Mouse (Mus musculus) left cerebral cortex, adult 8-10 months (tissue): Measurements from ENCODE around the gene Guca2b. TPM values are rescaled to one million over a fixed set of nuclear protein-coding genes. Genes with fewer than 3 reads are reported as not detected.

Experiments
- DNase-seq, 2 experiments: peaks; one replicate each; pipeline ENCODE4 v3.0.0; 2022; ENCODE audit warnings: low spot score in 2 of 2
- total RNA-seq, 4 experiments: library from RNA; stranded (reverse); gene quantifications; 2 replicates each; pipeline ENCODE4 v1.2.4; 2022

Gene Guca2b
- not detected for total RNA-seq

DNA sequence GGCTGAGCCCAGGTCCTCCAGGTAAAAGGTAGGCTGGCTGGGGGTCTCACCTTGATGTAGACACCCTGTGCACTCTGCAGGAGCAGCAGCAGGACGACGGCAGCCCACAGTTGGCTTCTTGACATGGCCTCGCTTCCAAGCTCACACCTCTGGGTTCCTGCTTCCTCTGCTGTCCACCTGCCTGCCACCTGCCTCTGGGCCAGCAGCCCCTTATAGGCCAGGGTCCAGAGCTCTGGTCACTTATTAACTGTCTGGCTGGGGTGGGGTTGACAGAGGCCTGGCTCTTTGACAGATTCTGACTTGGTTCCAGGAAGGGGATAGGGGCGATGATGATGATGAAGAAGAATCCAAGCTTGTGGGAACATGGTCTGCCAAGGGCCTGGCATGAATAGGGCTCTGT, at the start of gene Guca2b:
Gene Guca2b (minus strand): TSS at position 224 of the 400 bp plus-strand sequence.
- DNase-seq = no peak

DNA sequence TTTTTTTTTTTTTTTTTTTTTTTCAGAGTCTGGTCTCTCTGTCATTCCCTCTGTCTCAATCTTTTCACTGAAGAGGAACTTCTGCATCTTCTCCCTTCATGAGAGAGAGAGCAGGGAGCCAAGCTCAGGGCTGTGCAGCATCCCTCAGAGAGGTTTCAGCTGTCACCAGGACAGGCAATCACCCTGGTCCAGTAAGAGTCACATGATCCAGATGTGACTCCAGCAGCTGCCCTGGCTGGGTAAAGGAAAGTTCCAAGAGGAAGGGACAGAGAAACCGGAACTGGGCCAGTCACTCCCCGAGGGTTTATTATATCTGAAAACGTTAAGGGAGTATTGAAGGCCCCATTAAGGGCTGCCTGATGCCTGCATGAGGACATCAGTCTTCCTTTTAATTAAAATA, 49.0 kb upstream of the Guca2b start:
- DNase-seq = no peak

DNA sequence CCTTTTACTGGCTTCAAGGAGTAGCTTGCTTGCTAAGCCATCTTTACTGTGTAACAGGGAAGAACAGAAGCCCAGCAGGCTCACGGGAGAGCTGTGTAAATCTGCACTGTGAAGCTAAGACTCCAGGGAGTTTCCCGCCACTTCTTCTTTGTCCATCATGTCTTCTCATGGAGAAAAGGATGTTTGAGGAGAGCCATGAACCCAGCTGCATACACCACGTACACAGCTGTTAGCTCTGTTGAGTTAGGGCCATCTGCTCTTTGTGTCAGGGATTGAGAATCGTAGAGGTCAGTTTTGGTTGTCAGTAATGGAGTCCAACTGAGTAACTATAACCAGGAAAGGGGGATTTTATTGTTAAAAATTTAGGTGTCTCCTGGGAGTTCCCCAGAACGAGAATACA, 48.6 kb upstream of the Guca2b start:
- no peak for DNase-seq

DNA sequence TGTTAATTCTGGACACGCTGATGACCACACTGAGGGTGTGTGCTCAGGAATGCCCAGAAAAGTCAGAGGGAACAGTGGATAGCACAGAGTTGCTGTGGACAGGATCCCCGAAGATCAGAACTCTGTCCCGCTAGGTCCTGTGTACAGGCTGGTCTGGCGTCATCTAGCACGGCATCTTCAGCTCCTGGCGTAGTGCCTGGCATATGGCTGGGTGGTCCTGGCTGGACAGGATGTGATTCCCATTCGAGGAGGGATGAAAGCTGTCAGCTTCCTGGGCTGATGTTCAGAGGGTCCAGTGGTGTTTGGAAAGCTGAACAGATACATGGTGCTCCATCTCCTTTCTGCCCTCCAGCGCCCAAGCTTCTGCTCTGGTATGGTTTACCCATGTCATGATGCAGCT, 45.2 kb upstream of the Guca2b start:
- DNase-seq = no peak

DNA sequence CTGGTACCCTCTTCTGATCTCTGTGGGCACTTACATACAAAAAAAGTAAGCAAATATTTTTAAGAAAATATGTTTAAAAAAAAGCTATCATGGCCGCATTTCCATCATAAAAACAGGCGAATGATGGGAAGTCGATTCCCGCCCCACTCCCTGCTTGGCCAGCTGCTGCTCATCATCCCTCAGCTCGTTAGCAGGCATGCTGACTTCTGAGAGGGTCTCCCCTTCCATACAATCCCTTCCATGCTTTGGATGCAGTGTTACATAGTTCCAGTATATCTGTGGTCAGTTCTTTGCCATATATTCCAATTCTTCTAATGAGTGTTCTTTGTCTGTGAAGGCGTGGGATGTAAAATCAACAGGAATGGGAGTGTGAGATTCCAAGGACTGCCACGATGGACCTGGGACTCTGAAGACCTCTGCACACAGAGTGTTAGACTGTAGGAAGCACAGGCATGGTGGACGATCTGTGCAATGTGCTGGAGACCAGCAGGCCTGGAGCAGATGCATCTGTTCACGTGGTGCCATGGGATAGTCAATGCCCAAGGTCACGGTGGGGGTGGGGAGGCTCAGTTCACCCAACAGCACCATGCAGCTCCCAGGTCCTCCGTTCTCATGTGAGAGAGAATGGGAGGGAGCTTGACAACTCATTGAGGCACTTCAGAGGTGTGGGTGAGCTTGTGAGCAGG, 42.7 kb upstream of the Guca2b start:
- DNase-seq = no peak

DNA sequence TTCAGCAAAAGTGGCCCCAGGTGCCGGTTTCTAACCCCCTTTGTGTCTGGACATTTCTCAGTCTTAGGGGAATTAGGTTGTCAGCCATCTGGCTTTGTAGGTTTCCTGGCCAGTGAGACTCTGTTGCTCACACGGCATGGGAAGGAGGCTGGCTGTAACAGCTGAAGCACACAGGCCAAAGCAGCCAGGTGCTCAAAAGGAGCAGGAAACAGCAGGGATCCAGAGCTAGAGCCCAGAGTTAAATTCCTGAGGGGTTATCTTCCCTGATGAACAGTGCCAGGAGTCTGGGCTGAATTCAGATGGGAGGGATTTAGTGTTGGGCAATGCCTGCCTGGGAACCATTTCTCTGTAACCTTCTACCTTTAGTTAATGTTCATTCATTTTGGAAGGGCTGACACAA, 39.6 kb upstream of the Guca2b start:
- no peak for DNase-seq

DNA sequence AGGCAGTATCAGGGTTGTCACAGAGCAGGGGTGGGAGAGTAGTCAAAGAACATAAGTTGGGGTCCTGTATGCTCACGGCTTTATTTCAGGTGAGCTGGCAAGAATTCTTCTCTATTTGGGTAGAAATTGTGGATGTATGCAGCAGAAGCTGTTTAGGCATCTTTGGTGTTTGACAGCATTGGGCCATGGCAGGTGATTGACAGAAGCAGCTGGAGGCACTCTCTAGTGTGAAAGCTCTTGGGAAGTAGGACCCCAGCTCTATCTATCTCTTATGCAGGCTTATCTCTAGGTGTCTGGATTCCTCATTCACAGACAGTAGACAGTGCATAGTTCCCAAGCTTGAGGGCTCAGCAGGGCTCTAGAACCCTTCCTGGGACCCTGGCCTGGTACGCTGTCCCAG, 27.0 kb upstream of the Guca2b start:
- no peak for DNase-seq

DNA sequence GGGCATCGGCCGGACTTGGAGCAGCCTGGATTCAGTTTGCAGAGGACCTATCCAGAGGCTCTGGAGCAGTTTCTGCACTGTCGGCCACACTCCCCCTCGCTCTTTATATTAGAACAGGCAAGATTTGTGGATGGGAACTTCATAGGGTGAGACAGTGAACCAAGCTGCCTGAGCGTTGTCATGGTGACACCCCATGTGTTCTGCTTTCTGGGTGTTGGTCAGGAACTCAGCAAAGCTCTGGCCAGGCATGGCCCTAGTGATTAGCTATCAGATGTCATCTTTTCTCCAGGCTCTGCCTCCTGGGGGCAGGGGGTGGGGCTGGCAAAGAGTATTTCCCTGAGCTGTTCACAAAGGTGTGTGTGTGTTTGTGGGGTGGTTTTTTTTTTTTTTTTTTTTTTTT, 23.8 kb upstream of the Guca2b start:
- DNase-seq = no peak

DNA sequence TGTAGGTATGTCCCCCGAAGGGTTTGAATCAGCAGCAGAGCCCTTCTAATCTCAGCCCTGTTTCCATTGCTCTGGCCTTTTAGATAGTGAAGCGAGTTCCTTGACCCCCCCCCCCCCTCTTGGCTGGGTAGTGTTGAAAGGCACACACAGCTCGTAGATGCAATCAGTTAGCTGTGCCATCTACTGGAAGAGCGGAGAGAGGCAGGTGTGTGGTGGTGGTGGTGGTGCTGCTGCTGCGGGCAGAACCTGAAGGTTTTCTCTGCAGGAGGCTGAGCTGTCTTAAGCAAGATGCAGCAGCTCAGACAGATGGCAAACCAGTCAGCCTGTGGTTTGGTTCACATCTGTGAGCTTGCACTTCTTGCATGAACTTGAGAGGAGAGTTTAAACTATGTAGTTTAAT, 13.9 kb upstream of the Guca2b start:
- DNase-seq = no peak

DNA sequence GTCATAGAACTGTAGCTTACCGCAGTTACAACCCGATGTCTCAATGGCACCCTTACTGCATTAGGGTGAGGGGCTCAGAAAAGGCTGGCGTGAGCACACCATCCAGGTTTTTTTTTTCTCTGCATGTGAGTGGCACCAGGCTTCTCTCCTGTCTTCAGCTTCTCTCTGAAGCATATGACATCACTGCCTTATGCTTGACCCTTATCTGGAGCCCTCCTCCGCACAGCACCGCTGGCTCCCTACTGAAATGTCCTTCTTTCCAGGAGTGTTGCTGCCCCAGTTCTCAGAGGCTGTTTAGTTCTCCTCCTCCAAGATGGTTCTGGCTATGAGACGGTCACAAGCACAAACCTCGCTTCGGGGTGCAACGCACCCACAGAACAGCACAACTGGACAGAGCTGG, 12.4 kb upstream of the Guca2b start:
- DNase-seq = no peak

DNA sequence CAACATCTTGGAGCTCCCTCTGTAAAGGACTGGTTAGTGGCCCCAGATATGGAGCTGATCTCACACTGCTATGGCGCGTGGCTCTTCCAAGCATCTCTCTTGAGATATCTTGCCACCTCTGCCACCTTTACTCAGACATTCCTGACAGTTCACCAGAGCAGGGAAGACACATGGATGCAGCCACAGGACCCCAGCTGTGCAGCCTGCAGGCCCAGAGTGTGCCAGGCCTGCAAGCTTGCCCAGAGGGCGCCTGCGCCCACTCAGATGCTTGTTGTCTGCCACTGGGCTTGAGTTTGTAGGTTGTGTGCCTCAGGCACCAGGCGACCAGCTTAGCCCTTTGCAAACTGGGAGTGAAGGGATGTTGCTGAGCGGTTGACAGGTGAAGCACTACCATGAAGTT, 12.0 kb upstream of the Guca2b start:
- DNase-seq = no peak

DNA sequence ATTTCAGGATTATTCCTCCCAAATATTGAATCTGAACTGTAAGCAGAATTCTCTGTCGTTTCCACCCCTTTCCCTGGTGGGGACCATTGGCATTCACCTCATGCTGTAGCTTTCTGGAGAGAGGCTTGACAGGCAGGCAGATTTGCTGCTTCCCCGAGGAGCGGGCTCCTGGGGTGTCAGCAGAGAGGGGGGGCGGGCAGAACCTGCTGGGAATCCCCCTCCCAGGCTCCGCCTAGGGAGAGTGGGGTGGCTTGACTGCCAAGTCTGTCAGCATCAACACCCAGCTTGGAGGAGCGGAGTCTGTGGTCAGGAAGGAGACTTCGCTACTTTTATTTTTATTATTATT, 11.4 kb upstream of the Guca2b start:
- DNase-seq = no peak

DNA sequence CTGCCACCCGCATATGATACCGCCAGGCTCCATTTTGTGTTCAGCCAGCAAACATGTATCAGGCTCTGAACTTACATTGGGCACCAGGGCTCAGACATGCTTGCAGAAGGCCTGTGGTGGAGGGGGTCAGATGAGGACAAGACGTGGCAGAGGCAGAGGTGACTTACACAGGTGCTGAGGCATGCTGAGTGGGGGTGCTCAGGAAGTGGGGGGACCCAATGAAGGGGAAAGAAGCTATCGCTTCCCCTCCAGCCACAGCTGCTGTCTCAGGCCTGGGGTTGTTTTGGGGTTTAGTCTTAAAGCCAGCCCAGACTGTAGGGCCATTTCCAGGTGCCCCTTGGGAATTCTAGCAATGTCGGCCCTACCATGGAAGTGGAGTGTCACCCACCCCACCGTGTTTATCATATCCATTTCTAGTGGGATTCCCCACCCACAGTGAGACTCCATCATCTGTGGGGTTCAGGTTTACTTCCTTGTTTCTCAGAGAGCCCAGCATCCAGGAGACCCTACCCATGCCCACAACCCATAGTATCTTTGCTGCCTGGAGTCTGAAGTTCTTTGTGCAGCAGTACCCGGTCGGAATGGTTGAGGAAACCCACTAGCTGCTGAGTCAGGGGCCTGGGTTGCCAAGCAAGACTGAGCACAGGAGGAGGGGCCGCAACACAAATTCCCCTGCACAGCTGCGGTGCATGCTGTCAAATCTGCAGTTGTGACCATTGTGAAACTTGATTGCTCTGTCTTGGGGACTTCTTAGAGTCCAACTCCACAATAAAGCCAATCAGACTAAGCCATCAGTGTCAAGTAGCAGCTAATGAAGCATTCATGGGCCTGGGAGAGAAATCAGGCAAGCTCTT, 10.8 kb upstream of the Guca2b start:
- DNase-seq = no peak

DNA sequence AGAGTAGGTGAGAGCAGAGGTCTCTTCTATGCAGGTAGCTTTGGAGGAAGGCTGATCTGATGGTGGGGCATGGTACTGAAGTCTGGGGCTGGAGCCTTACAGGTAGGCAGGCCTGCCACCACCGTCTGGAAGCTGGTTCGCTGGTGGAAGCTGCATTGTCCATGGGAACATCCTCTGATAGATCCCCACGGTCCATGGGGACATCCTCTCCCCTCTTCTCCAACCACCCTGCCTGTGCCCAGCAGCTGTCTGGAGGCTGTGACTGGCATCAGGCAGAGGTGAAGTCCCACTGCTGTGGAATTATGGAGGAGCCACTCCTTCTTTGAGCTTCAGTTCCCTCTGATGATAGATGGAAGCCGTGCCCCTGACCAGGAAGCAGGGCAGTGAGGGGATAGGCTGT, 9.8 kb upstream of the Guca2b start:
- no peak for DNase-seq

DNA sequence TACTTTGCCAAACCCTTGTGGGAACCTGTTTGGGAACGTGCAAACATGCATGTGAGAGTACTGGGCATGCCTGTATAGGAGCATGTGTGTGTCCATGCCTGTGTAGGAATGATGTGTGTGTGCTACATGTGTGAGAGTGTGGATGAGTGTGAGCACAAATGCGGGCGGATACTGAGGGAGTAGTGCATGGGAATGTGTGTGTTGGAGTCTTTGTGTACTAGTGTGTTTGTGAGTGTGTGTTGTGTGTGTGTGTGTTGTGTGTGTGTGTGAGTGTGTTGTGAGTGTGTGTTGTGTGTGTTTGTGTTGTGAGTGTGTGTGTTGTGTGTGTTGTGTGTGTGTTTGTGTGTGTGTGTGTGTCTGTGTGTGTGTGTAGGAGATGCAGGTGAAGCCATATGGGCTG, 9.4 kb upstream of the Guca2b start:
- DNase-seq = no peak

DNA sequence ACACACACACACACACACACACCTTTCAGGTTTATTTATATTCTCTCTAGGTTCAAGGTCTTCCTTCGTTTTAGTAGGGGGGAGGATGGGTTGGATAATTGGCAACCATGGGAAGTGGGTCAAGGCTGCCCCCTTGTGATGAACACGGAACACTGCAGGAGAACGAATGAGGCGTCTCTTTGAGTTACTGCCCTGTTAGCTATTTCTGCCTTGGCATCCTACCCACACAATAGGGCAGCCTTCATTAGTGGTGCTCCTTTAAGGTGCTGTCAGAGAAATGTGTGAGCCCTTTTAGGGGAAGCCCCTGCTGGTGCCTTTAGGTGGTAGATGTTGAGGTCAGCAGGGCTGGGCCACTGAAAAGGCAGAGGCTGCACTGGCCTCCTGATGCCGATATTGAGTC, 8.7 kb upstream of the Guca2b start:
- no peak for DNase-seq

DNA sequence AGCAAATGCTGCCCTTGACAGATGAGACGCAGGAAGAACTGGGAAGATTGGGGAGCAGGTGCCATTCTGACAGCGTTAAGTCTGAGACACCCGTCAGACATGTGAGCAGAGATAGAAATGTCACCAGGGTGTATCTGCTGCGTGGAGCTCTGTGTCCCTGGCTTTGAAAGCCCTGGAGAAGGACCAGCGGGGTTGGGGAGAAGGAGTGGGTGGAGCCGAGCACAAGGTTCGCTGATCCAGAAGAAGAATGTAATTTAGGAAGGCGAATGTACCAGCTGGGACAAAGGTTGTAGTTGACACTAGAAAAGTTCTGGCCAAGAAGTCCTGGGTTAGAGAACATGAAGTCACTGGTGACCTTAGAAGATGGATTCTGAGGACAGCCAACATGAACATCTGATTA, 7.4 kb upstream of the Guca2b start:
- DNase-seq = no peak

DNA sequence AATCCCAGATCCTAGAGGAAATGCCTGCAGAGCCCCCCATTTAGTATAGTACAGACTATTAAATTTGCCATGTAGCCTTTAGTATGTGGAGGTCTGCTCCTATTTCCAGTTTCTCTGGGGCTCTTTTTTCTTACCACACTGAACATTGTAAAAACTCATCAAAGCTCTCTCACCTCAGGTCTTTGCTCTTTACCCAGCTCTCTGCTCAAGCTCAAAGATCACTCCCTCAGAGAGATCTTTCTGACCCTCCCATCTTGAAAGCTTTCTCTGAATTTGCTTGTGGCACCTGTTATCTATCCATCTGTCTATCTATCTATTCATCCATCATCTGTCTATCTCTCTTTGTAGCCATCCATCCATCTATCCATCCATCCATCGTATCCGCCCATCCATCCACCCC, 6.4 kb upstream of the Guca2b start:
- no peak for DNase-seq

DNA sequence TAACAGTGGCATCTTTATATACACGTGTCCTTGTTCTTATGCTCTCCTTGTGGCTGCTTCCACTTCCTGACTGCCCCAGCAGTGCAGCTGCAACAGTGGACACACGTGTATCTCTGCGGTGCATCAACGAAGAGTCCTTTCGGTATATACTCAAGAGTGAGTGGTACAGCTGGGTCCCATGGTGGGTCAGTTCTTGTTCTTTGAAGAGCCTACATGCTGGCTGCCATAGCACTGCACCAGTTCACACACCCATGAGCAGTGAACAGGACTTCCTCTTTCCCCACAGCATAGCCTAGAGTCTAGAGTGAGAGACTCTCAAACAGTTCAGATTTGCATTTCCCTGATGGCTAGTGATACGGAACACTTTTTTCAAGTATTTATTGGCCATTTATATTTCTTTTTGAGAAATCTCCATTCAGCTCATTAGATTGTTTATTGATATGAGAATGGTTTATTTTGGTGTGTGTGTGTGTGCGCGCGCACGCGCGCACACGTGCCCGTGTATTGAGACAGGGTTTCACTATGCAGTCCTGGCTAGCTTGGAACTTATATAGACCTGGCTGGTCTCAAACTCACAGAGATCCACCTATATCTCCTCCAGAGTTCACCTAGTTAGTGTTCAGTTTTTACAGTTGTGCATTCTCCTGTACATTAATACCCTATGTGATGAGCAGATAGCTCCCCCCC, 4.8 kb upstream of the Guca2b start:
- DNase-seq = no peak

DNA sequence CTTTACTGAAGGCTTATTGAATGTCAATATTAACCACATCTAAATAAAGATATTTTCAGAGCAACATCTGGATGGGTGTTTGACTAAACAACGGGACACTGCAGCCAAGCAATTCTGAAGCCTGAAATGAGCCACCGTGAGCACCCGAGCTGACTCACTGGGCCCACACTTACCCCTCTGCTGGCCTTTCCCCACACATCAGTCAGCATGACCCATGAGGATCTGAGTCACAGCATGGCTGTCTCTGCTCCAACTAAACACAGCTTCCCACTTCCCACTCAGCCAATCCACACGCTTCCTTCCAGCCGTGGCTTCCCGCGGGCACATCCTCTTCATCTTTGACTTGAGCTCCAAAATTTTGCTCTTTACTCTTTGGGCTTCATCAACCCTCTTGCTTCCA, 4.2 kb upstream of the Guca2b start:
- DNase-seq = no peak

DNA sequence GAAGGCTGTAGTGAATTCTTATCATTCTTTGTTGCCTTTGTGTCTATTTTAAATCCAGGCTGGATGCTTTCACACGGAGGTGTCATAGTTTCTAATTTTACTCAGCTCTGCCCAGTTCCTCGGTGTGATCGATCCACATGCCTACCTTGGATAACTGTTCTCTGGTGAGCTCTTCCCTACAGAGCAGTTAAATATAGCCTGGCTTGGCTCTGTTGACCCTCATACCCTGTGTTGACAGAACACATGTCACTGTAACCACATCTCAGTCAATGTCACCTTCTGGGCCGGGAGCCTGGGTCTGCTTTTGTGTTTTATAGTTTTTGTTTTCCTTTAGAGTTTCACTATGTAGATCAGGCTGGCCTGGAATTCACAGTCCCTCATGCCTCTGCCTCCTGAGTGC, 3.4 kb upstream of the Guca2b start:
- DNase-seq = no peak

DNA sequence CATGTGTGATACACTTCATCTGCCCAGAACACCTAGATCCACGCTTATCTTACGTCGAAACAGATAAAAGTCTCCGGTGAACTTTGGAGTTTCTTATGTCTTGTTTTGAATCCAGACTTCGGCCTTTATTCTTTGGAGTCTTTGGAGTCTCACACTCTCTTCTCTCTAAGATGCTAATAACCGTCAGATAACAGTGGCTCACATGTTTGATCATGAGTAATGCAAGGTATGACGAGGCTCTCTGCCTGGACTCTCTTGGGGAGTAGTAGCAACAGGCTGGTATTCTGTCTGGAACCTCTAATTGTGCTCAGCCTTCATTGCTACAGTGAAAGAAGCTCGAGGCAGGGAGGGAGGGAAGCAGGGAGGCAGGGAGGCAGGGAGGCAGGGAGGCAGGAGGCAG, 1.3 kb upstream of the Guca2b start:
- no peak for DNase-seq

DNA sequence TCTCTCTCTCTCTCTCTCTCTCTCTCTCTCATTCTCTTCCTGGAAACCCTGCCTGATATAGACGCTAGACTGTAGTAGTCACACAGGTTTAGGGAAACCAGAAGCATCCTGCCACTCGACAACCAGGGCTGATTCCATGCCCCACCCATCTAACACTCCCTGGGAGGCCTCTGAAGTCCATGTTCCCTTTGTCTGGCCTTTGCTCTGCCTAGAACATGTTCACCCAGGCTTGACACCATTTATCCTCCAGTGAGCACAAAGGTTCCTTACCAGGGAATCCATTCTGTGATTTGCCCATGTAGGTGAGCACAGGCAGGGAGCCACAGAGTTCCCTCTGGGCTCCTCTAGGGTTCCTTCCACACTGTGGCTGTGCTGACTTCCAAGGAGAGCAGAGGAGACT, 508 bp downstream of the Guca2b start:
- DNase-seq = no peak
